Comparison of ENCODE assay signal across 18 mouse cellular contexts in genomic region chr10:19691287-19691686, GRCm38 (mm10). TPM values are rescaled to one million over a fixed set of nuclear protein-coding genes. Genes with fewer than 3 reads are reported as not detected.
DNase-seq lines count a peak whose midpoint lies in the region; ATAC-seq and TF ChIP-seq lines count a peak whose summit lies in the region.
"Had no signal": no experiment of that assay in that cellular context is flagged by ENCODE, and none has a peak within 500 bp of the region (broad histone marks: within the 10 kb centered on the region; RNA-seq: fewer than 3 reads in every experiment).

No protein-coding gene starts in this region.

- H3K27me3 ChIP-seq in heart, postnatal 0 days (ENCODE audit: control insufficient read depth, insufficient read depth, low read length), result no peaks in the 10 kb centered on the region
- H3K27me3 ChIP-seq in thymus, adult 2 months (ENCODE audit: control insufficient read depth, insufficient read depth, low read length), result no peaks in the 10 kb centered on the region
- no peaks in the 10 kb centered on the region for H3K27me3 ChIP-seq in hindbrain, embryonic 12.5 days
- H3K27me3 ChIP-seq: heart, embryonic 15.5 days; stomach, embryonic 15.5 days had no signal

- intact Hi-C loops in heart, postnatal 14 days (cut with DNase I), result loop anchor here (5.0 to 10.0 kb wide), 2 partner anchors 449 to 776 kb away; no protein-coding TSS in a partner anchor

- ATAC-seq in heart, postnatal 0 days (ENCODE audit: insufficient read depth, low read depth), result no peak
- no peak for ATAC-seq in hindbrain, embryonic 12.5 days (ENCODE audit: low FRiP score)
- ATAC-seq: hindbrain, postnatal 0 days had no signal

- H3K9me3 ChIP-seq in heart, postnatal 0 days (replicated peaks; ENCODE audit: control insufficient read depth, low read length), result no peaks in the 10 kb centered on the region
- no peaks in the 10 kb centered on the region for H3K9me3 ChIP-seq in hindbrain, embryonic 12.5 days (replicated peaks)
- H3K9me3 ChIP-seq: G1E; heart, embryonic 15.5 days; stomach, embryonic 15.5 days had no signal

- no peak overlapping the region for H3K4me3 ChIP-seq in heart, postnatal 0 days (ENCODE audit: low read depth, low read length)
- H3K4me3 ChIP-seq in thymus, adult 2 months (ENCODE audit: control insufficient read depth, insufficient read depth, low read length), result no peak overlapping the region
- no peak overlapping the region for H3K4me3 ChIP-seq in hindbrain, embryonic 12.5 days
- H3K4me3 ChIP-seq: heart, embryonic 15.5 days; stomach, embryonic 15.5 days had no signal

- whole genome bisulfite sequencing in heart, postnatal 0 days, result 62% methylated on average over 3 of the region's 3 CpGs
- 17% methylated on average over 3 of the region's 3 CpGs for WGBS in thymus, adult 2 months
- 78% methylated on average over 3 of the region's 3 CpGs for WGBS in hindbrain, embryonic 12.5 days

- no peaks in the 10 kb centered on the region for H3K4me1 ChIP-seq in heart, postnatal 0 days (ENCODE audit: control insufficient read depth, insufficient read depth)
- peaks cover 18% of the 10 kb centered on the region for H3K4me1 ChIP-seq in thymus, adult 2 months (replicated peaks; ENCODE audit: control insufficient read depth, insufficient read depth, low read length)
- no peaks in the 10 kb centered on the region for H3K4me1 ChIP-seq in hindbrain, embryonic 12.5 days
- H3K4me1 ChIP-seq: stomach, embryonic 15.5 days had no signal

- no peak for TF ChIP-seq EP300 in heart, postnatal 0 days (IDR thresholded peaks at IDR 0.05; ENCODE audit: low read depth)

- no peak overlapping the region for H3K9ac ChIP-seq in heart, postnatal 0 days (replicated peaks; ENCODE audit: low read depth, low read length)
- no peak overlapping the region for H3K9ac ChIP-seq in hindbrain, embryonic 12.5 days
- H3K9ac ChIP-seq: heart, embryonic 15.5 days; liver, embryonic 14.5 days; stomach, embryonic 15.5 days had no signal

- TF ChIP-seq CTCF in heart, postnatal 0 days (IDR thresholded peaks at IDR 0.05; ENCODE audit: low read depth), result no peak
- TF ChIP-seq CTCF in thymus, adult 2 months (IDR thresholded peaks at IDR 0.05; ENCODE audit: borderline replicate concordance, control insufficient read depth, extremely low read depth, insufficient read depth, low read length, poor library complexity), result no peak

- no peaks in the 10 kb centered on the region for H3K36me3 ChIP-seq in heart, postnatal 0 days (replicated peaks; ENCODE audit: control insufficient read depth, insufficient read depth, low read length)
- H3K36me3 ChIP-seq in thymus, adult 2 months (ENCODE audit: control insufficient read depth, insufficient read depth, low read length), result no peaks in the 10 kb centered on the region
- no peaks in the 10 kb centered on the region for H3K36me3 ChIP-seq in hindbrain, embryonic 12.5 days
- H3K36me3 ChIP-seq: G1E; heart, embryonic 15.5 days; stomach, embryonic 15.5 days had no signal

- no peak for TF ChIP-seq POLR2A in thymus, adult 2 months (IDR thresholded peaks at IDR 0.05; ENCODE audit: control insufficient read depth, extremely low read depth, insufficient read depth, low read length, poor library complexity)

- H3K27ac ChIP-seq in heart, postnatal 0 days (ENCODE audit: low read depth), result peak overlapping the region; percentile 46; the same call in 1 of the 2 replicates
- peak overlapping the region; percentile 97 for H3K27ac ChIP-seq in thymus, adult 2 months (ENCODE audit: control insufficient read depth, insufficient read depth, low read length)
- no peak overlapping the region for H3K27ac ChIP-seq in hindbrain, embryonic 12.5 days
- H3K27ac ChIP-seq: heart, embryonic 15.5 days; hindbrain, postnatal 0 days; liver, embryonic 14.5 days; stomach, embryonic 15.5 days had no signal

- no peak for DNase-seq in heart, postnatal 0 days (ENCODE audit: low spot score)
- no peak for DNase-seq in heart, postnatal 14 days
- DNase-seq in 416B (ENCODE audit: low read depth), result peak; percentile 45
- DNase-seq in lung, postnatal 10 days, result peak; percentile 28
- DNase-seq in thymus, adult 2 months, result peak; percentile 64
- no peak for DNase-seq in left cerebral cortex, adult 11 months (ENCODE audit: low spot score)
- DNase-seq in left cerebral cortex, adult 18-20 months (ENCODE audit: low spot score in 2 of 2), result no peak
- DNase-seq: adrenal gland, postnatal 10 days; cerebellum, postnatal 25 days; midbrain, embryonic 14.5 days; right cerebral cortex, postnatal 14 days had no signal

- H3K4me2 ChIP-seq in heart, postnatal 0 days (ENCODE audit: low read depth, low read length), result no peak overlapping the region
- no peak overlapping the region for H3K4me2 ChIP-seq in hindbrain, embryonic 12.5 days (replicated peaks)
- H3K4me2 ChIP-seq: stomach, embryonic 15.5 days had no signal

RNA-seq across cellular contexts. Expression of gene Il20ra, which starts 21.1 kb away (rescaled TPM):
- not detected in 2 replicates for total RNA-seq in heart, postnatal 0 days (2014; rRNA removed; ENCODE audit: low replicate concordance)
- not detected in 2 replicates for polyA plus RNA-seq in heart, postnatal 0 days (2015; fragmentation: Nextera tagmentation; extraction: Ambion mirVana)
- total RNA-seq in heart, postnatal 14 days (2021), result not detected
- polyA plus RNA-seq in thymus, adult 2 months (2012; rRNA removed), result 0.09 and 0.11 TPM in 2 replicates
- polyA plus RNA-seq in hindbrain, embryonic 12.5 days (2016; fragmentation: Nextera tagmentation; extraction: Ambion mirVana), result 0.09 TPM in 1 of 2 replicates, not detected in the other
- under 1 TPM; 0.33 to 0.35 TPM for total RNA-seq in left cerebral cortex, adult 18-20 months (2021)
- total RNA-seq: gastrocnemius, postnatal 4 days had no signal
- polyA plus RNA-seq: G1E; heart, embryonic 15.5 days had no signal

Comparison
In these comparisons a context has a peak if more than half of its experiments do, and no peak if none do; other contexts are left out.
1. DNase-seq: peak in 416B (single experiment), lung, postnatal 10 days (single experiment) and thymus, adult 2 months (single experiment); none in heart, postnatal 0 days (single experiment), heart, postnatal 14 days (0 of 2), left cerebral cortex, adult 11 months (single experiment) and left cerebral cortex, adult 18-20 months (0 of 2).